Mouse (Mus musculus): Measurements from ENCODE around the gene Rnf152.

DNA sequence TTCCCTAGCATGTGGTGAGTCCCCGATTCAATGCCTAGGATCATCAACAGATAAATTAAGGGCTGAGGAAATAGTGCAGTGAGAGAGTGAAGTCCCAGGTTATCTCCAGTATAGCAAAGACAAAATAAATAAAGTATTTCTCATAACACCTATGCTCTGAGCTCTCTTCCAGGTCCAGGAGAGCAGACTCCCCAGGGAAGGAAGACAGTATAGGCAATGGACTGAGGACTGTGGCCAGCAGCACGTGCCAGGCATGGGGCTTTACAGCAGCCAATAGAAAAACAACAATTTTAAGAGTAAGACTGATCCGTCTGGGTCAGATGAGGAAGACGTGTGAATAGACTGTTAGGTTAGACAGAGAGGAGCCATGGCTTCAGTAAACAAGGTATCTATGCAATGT lies 69.0 kb downstream of the Rnf152 start:
- no peak for TF ChIP-seq CTCF (IDR thresholded peaks at IDR 0.05; ENCODE audit: control insufficient read depth, insufficient read depth, low read length)
- TF ChIP-seq POLR2A (IDR thresholded peaks at IDR 0.05; ENCODE audit: borderline replicate concordance, control insufficient read depth, low read depth, low read length) = no peak
